Mouse (Mus musculus) small intestine, adult 2 months (tissue): Measurements from ENCODE around the gene Pcsk4.

Experiments used
- CTCF ChIP-seq: fragments of 200-500 bp; IDR thresholded peaks from 2 replicates; pipeline ENCODE4 v1.5.1; 2012; ENCODE audit warnings: low read depth, mild to moderate bottlenecking, control low read depth, inconsistent platforms, low read length, moderate library complexity, mixed read lengths; ENCODE audit not compliant: insufficient replicate concordance, insufficient read length; ENCODE audit errors: extremely low read depth
- POLR2A ChIP-seq: fragments of 200-500 bp; IDR thresholded peaks from 2 replicates; pipeline ENCODE4 v1.6.1; 2012; ENCODE audit warnings: low read depth, mild to moderate bottlenecking, control low read depth, inconsistent platforms, low read length, moderate library complexity

DNA sequence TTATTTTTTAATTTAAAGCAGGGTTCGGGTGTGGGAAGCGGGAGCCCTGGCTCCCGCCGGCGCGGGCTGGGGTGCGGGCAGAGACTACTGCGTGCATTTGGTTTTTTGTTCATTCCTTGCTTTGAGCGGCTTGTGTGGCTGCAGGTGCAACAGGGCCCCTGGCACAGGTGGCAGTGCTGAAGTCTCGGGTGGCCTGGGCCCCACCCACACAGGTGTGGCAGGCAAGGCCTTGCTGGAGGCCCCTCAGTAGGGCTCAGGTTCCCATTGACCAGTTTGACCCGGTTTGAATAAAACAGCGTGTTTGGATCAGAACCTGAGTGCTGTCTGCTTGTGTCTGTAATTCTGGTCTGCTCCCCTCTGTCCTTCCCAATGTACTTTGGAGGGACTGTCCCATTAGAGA, 41.2 kb downstream of the Pcsk4 start:
- TF ChIP-seq POLR2A (no peak), CTCF (no peak)
